Mouse (Mus musculus) thymus, adult 2 months (tissue): ENCODE results near the gene Alkbh1.

Experiments
- CTCF ChIP-seq: fragments of 200-500 bp; IDR thresholded peaks from 2 replicates; pipeline ENCODE4 v1.5.1; 2012; ENCODE audit warnings: mild to moderate bottlenecking, control low read depth, low read length, moderate library complexity, borderline replicate concordance; ENCODE audit not compliant: control insufficient read depth, poor library complexity, insufficient read depth; ENCODE audit errors: extremely low read depth
- POLR2A ChIP-seq: fragments of 200-500 bp; IDR thresholded peaks from 2 replicates; pipeline ENCODE4 v1.6.1; 2012; ENCODE audit warnings: mild to moderate bottlenecking, low read length, control low read depth, moderate library complexity; ENCODE audit not compliant: control insufficient read depth, poor library complexity, insufficient read depth; ENCODE audit errors: extremely low read depth

DNA sequence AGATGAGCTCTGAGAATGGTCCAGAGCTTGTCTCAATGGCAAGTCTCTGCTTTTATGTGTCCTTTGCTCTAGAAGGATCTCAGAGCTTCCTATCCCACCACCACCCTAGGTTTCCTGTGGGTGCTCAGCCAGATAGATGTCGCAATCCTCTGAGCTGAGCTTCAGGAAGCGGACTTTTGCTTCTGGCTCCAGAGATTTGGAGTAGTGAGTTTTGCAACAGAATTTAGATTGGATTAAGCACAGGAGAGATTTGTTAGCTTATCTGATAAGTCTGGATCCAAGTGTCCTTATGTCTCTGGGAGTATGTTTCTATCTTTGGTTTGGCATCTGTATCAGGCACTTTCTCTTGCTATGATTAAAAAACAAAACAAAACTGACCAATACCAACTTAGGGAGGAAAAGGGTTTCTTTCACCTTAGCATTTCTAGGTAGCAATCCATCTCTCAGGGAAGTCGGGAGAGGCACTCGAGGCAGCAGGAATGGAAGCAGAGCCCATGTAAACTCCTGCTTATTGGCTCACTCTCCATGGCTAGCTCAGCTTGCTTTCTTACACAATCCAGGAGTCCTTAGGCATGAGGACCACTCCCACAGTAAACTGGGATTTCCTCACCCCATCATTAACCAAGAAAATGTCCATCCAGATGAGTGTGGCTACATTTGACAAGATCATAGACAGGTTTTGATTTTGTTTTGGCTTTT is 50.2 kb downstream of the Alkbh1 start:
- TF ChIP-seq POLR2A (no peak), CTCF (no peak)
